Mouse (Mus musculus) adipocyte (in vitro differentiated cells): ENCODE results near the gene Zmiz1.

Experiments
- DNase-seq: peaks from one replicate; pipeline ENCODE4 v3.0.0-alpha.2; 2016; ENCODE audit warnings: low spot score

Zmiz1 gene

GRCm38 (mm10) chr14:25616009-25616723 lies 157.2 kb downstream of the Zmiz1 start:
- DNase-seq: no peak

GRCm38 (mm10) chr14:25617264-25617663 lies 158.3 kb downstream of the Zmiz1 start:
- no peak for DNase-seq

- DNase-seq: no peak
Measured at GRCm38 (mm10) chr14:25619066-25619762, 160.2 kb downstream of the Zmiz1 start.

- no peak for DNase-seq
Measured at GRCm38 (mm10) chr14:25620766-25621165, 161.8 kb downstream of the Zmiz1 start.

DNA sequence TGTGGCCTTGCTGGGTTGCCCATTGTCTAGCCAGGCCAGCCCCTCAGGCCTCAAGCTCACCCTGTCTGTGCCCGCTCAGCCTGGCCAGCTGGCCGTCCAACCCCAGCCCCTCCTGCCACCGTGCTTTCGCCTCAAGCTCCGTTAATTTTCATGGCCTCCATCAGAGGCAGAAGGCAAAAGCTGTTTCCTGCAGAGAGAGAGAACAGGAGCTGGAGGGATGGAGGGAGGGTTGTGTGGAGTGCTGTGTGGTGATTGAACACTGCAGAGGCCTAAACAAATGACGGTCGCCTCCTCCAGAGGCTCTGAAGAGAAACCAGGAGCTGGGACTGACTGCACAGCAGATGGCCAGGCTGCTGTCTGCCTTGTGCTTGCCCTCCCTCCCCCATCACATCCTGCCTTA lies 164.7 kb downstream of the Zmiz1 start:
- DNase-seq: no peak

DNA sequence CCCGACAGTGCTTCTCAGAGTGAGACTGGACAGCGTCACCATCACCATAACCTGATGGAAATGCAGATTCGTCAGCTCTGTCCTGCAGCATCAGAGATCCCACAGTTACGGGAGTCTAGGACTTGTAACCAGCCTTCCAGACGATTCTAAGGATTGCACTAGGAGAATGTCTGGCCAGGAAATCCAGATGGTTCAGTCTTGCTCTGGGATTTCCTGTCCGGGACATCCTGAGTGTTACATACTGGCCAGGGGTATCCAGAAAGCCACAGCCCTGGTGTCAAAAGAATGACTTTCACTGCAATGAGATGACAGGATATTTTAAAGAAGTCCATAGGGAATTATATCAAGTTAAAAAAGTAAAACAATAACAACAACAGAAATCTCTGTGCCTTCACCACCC lies 165.7 kb downstream of the Zmiz1 start:
- no peak for DNase-seq

DNA sequence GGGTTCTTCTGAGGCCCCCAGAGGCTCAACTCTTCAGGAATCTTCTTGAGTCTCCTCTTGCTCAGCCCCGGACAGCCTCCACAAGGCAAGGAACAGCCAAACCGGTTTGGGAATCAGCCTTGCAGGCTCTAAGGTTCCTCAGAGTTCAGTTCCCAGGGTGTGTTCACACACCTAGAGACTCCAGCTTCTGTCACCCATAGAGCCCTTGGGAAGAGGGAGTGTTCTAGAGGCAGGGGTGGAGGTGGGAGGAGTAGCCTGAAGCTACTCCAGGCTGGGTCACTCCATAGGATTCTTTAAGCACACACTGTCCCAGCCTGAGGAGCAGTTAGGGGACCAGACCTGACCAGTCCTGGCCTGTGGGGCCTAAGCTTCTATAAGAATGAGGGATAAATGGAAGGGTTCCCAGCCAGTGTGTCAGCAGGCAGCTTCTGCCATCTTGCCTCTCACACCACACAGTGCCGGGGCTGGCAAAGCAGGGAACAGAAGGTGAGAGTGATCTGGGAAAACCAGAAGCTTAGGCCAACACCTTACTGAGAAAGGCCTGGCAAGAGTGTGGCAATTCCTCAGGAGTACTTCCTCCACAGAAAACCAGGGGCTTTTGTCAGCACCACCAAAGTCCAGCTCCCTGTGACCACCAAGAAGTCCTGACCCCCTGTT lies 168.7 kb downstream of the Zmiz1 start:
- DNase-seq: no peak

DNA sequence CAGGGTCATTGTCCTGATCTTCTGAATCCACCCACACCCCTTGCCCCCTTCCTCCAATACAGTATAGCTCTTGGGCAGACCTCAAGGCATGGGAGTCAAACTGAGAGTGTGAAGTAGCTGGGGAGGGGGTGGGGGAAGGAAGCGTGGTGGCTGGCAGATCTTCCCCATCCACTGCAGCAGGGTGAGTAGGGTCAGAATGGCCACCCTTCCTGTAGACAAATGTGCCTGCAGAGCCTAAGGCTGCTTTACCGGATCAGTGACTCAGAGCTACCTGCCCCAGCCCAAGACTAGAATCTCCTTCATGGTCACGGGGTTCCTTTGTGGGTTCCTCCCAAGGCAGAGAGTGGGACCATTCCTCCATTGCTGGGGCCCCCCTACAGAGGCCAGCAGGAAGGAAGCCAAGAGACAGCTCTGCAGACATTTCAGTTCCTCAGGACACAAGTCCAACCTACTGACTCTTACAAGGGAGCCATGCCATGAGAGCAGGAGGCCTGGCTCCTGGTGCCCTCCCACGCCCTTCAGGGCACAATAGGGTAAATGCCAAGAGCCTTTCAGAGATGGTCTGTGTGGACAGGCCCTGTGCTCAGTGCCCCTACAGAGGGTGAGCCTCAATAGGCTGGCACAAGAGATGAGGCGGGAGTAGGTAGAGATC lies 169.6 kb downstream of the Zmiz1 start:
- DNase-seq: no peak

GRCm38 (mm10) chr14:25629866-25630606 lies 171.1 kb downstream of the Zmiz1 start:
- no peak for DNase-seq

DNA sequence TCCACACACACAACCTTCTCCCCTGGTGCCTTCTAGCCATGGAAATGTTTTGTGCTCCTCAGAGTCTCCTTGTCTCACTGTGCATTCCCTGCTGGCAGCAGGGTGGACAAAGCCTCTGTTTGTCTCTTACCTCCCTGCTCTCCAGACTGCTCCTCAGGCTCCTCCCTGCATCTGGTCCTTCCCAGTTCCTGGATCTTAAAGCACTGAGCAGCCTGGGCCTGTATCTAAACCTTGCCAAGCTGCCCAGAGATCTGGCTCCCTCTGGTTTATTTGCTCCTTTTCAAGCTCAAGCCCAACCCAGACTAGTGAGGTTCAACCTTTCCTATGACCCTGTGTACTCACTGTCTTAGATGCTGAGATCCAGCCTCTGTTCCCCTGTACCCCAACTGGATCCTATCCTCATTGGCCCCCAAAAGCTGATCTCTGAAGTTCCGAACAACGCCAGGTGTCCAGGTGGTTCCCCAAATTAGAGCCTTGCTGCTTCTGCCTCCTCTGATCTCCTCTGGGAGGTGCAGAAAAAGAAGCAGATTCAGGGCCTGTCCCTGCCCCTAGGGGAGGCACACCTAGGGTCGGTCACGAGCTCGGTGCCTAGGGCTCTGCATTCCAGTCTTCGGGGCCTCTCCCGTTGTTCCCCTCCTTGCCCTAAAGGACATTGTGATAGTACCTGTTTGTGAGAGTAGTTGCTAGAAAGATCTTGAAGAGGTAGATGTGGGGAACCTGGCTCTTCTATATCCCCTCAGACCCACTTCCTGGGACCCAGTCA lies 171.8 kb downstream of the Zmiz1 start:
- DNase-seq: peak; percentile 5

- DNase-seq: no peak
Measured at GRCm38 (mm10) chr14:25631481-25631880, 172.5 kb downstream of the Zmiz1 start.

GRCm38 (mm10) chr14:25633539-25634300 lies 174.7 kb downstream of the Zmiz1 start:
- DNase-seq: no peak

- no peak for DNase-seq
Measured at GRCm38 (mm10) chr14:25634328-25634727, 175.3 kb downstream of the Zmiz1 start.

GRCm38 (mm10) chr14:25635746-25636145 lies 176.8 kb downstream of the Zmiz1 start:
- DNase-seq: no peak

GRCm38 (mm10) chr14:25636297-25636696 lies 177.3 kb downstream of the Zmiz1 start:
- peak; percentile 12 for DNase-seq

GRCm38 (mm10) chr14:25639120-25639758 lies 180.3 kb downstream of the Zmiz1 start:
- DNase-seq: no peak

- DNase-seq: no peak
Measured at GRCm38 (mm10) chr14:25639979-25640378, 181.0 kb downstream of the Zmiz1 start.

DNA sequence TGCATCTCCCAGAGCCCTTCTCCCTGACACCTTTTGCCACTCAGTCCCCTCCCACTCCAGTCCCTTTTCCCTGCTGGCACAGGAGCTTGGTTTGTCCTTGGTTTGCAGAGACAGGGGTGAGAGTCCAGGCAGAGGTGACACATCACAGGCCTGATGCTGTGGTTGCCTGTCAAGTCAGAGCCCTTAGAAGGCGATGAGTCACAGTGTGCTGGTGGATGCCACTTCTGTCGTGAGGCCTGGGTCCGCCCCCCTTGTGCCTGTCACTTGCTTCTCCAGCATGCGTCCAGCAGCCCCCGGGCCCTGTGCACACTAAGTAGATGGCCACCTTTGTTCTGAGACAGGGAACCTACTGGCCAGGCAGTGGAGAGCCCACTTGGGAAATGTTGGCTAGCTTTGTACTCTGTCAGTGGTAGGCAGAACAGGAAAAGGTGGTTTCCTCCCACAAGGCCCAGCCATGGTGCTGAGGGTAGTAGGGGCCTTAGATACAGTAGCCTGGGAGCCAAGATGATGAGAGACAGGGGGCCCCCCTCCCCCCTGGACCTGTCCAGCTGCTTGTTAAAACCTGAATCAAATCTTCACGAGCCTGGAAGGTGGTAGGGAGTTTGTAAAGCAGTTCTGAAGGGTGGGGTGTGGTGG lies 181.6 kb downstream of the Zmiz1 start:
- DNase-seq: no peak

GRCm38 (mm10) chr14:25641067-25641466 lies 182.1 kb downstream of the Zmiz1 start:
- no peak for DNase-seq
